ENCODE assay signal across 26 mouse cellular contexts in genomic region chr3:29609174-29609573, GRCm38 (mm10).
"Had no signal": no experiment of that assay in that cellular context is flagged by ENCODE, and none has a peak within 500 bp of the region (broad histone marks: within the 10 kb centered on the region; RNA-seq: fewer than 3 reads in every experiment).

No protein-coding gene starts in this region.

- H3K9me3 ChIP-seq: heart, embryonic 10.5 days; heart, embryonic 12.5 days; hindbrain, embryonic 10.5 days; hindbrain, embryonic 12.5 days; intestine, embryonic 15.5 days; limb, embryonic 10.5 days; limb, embryonic 12.5 days; liver, embryonic 13.5 days; liver, embryonic 15.5 days had no signal

- H3K9ac ChIP-seq: heart, embryonic 12.5 days; hindbrain, embryonic 12.5 days; hindbrain, embryonic 14.5 days; intestine, embryonic 15.5 days; limb, embryonic 12.5 days; liver, embryonic 13.5 days; liver, embryonic 15.5 days had no signal

- DNase-seq: gastrocnemius, adult 2 months; gastrocnemius, postnatal 10 days; gastrocnemius, postnatal 25 days; heart, adult 18-20 months; heart, postnatal 10 days; heart, postnatal 4 days; kidney, adult 18-20 months; kidney, adult 8-10 months; kidney, postnatal 10 days; kidney, postnatal 25 days; kidney, postnatal 4 days; liver; liver, embryonic 13.5 days had no signal

- ATAC-seq: inflammation-experienced regulatory T-cells, adult 6 months; intestine, embryonic 15.5 days; intestine, postnatal 0 days had no signal

- H3K4me3 ChIP-seq: gastrocnemius, adult 2 months; heart, embryonic 10.5 days; heart, embryonic 12.5 days; hindbrain, embryonic 10.5 days; hindbrain, embryonic 12.5 days; intestine, embryonic 15.5 days; left cerebral cortex, adult 2 months; limb, embryonic 10.5 days; limb, embryonic 12.5 days; liver, embryonic 13.5 days; liver, embryonic 15.5 days had no signal

- H3K4me1 ChIP-seq: heart, embryonic 10.5 days; heart, embryonic 12.5 days; hindbrain, embryonic 12.5 days; intestine, embryonic 15.5 days; limb, embryonic 10.5 days; limb, embryonic 12.5 days; liver, embryonic 13.5 days; liver, embryonic 15.5 days had no signal

- H3K27ac ChIP-seq: gastrocnemius, adult 2 months; heart, embryonic 10.5 days; hindbrain, embryonic 10.5 days; hindbrain, embryonic 12.5 days; intestine, embryonic 15.5 days; left cerebral cortex, adult 2 months; limb, embryonic 10.5 days; limb, embryonic 12.5 days; liver, embryonic 13.5 days; liver, embryonic 15.5 days had no signal

- H3K27me3 ChIP-seq: heart, embryonic 12.5 days; hindbrain, embryonic 12.5 days; intestine, embryonic 15.5 days; limb, embryonic 12.5 days; liver, embryonic 13.5 days; liver, embryonic 15.5 days had no signal

- H3K4me2 ChIP-seq: heart, embryonic 12.5 days; hindbrain, embryonic 12.5 days; hindbrain, embryonic 14.5 days; intestine, embryonic 15.5 days; limb, embryonic 12.5 days; liver, embryonic 11.5 days; liver, embryonic 13.5 days; liver, embryonic 15.5 days had no signal

- H3K36me3 ChIP-seq: heart, embryonic 10.5 days; heart, embryonic 12.5 days; hindbrain, embryonic 10.5 days; hindbrain, embryonic 12.5 days; intestine, embryonic 15.5 days; limb, embryonic 10.5 days; limb, embryonic 12.5 days; liver, embryonic 13.5 days; liver, embryonic 15.5 days had no signal
